Mouse (Mus musculus) right cerebral cortex, adult 2 months (tissue): ENCODE results near the gene Dhrs3.

Experiments used
- DNase-seq, 2 experiments: peaks; one replicate each; pipeline ENCODE4 v3.0.0; 2021 to 2022; ENCODE audit warnings: low spot score in 2 of 2

The Dhrs3 gene

GRCm38 (mm10) chr4:144972948-144973720, 80.5 kb downstream of the Dhrs3 start:
- DNase-seq: peak; percentile 20 to 22

GRCm38 (mm10) chr4:144974458-144974857, 81.8 kb downstream of the Dhrs3 start:
- no peak for DNase-seq

GRCm38 (mm10) chr4:144975505-144975904, 82.9 kb downstream of the Dhrs3 start:
- DNase-seq: no peak

GRCm38 (mm10) chr4:144977057-144977456, 84.4 kb downstream of the Dhrs3 start:
- DNase-seq: no peak
